ENCODE assay signal across 8 mouse cellular contexts in the genomic region with DNA sequence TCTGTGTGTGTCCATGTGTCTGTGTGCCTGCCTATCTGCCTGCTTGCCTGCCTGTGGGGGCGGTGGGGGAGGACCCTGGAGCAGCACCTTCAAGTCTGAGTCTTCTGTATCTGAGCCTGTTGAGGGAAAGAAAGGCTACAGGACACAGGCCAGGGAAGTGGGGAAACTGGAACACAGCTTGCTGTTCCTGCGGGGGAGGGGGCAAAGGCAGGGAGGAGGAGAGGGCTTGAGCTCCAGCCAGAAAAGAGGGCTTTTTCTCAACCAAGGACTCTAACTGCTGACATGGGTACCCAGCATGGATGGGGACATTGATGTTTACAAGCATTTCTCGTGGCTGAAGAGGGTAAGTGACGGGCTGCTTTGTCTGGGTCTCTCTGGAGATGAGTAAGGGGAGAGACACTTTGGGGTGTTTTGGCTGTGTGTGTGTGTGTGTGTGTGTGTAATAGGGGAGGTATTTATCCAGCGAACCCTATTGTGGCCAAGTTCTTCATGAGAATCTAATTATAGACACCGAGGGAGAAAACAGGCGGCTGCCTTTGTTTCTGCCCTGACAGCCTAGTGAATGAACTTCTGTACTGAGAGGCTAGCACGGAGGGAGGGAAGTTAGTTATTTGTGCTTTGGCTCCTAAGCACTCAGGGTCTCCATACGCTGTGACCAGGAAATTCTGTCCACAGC. TPM values are rescaled to one million over a fixed set of nuclear protein-coding genes. Genes with fewer than 3 reads are reported as not detected.
DNase-seq lines count a peak whose midpoint lies in the region; ATAC-seq and TF ChIP-seq lines count a peak whose summit lies in the region.

No protein-coding gene starts in this region.

- TF ChIP-seq POLR2A in myocyte (IDR thresholded peaks at IDR 0.05; ENCODE audit: insufficient read length, low read depth) = no peak

- no peaks in the 10 kb centered on the region for H3K36me3 ChIP-seq in embryonic facial prominence, embryonic 15.5 days
- no peaks in the 10 kb centered on the region for H3K36me3 ChIP-seq in kidney, embryonic 16.5 days (ENCODE audit: insufficient read depth, low read length)
- H3K36me3 ChIP-seq in liver, embryonic 11.5 days (ENCODE audit: control insufficient read depth, insufficient read depth, low read length) = no peaks in the 10 kb centered on the region
- H3K36me3 ChIP-seq in myocyte (ENCODE audit: control insufficient read depth, insufficient read depth) = no peaks in the 10 kb centered on the region

- WGBS in embryonic facial prominence, embryonic 15.5 days = 8% methylated on average over 9 of the region's 9 CpGs
- WGBS in kidney, embryonic 16.5 days = 25% methylated on average over 9 of the region's 9 CpGs
- WGBS in liver, embryonic 11.5 days = 24% methylated on average over 9 of the region's 9 CpGs

- peak overlapping the region; percentile 18; the same call in 1 of the 2 replicates for H3K9ac ChIP-seq in embryonic facial prominence, embryonic 15.5 days
- peak overlapping the region; percentile 49 for H3K9ac ChIP-seq in kidney, embryonic 16.5 days (replicated peaks; ENCODE audit: low read length)
- H3K9ac ChIP-seq in liver, embryonic 11.5 days (ENCODE audit: low read depth, low read length) = 0 out of 2 replicates have a peak overlapping the region, but pooled peaks have one; percentile 25

- H3K27ac ChIP-seq in embryonic facial prominence, embryonic 15.5 days (replicated peaks) = peak overlapping the region; percentile 95
- H3K27ac ChIP-seq in kidney, embryonic 16.5 days (ENCODE audit: low read length) = peak overlapping the region; percentile 88
- peak overlapping the region; percentile 64 for H3K27ac ChIP-seq in liver, embryonic 11.5 days (ENCODE audit: low read depth, low read length)

- no peaks in the 10 kb centered on the region for H3K27me3 ChIP-seq in embryonic facial prominence, embryonic 15.5 days
- H3K27me3 ChIP-seq in kidney, embryonic 16.5 days (ENCODE audit: insufficient read depth, low read length) = no peaks in the 10 kb centered on the region
- H3K27me3 ChIP-seq in liver, embryonic 11.5 days (replicated peaks; ENCODE audit: control insufficient read depth, insufficient read depth, low read length) = no peaks in the 10 kb centered on the region
- H3K27me3 ChIP-seq in myocyte (ENCODE audit: control insufficient read depth, insufficient read depth, insufficient read length) = no peaks in the 10 kb centered on the region

- H3K4me1 ChIP-seq in embryonic facial prominence, embryonic 15.5 days = peaks cover 61% of the 10 kb centered on the region
- H3K4me1 ChIP-seq in kidney, embryonic 16.5 days (ENCODE audit: insufficient read depth, low read length) = peaks cover 41% of the 10 kb centered on the region
- H3K4me1 ChIP-seq in liver, embryonic 11.5 days (replicated peaks; ENCODE audit: control insufficient read depth, insufficient read depth, low read length) = peaks cover 25% of the 10 kb centered on the region

- no peak; the same call in 1 of the 2 replicates for ATAC-seq in embryonic facial prominence, embryonic 15.5 days (ENCODE audit: insufficient number of reproducible peaks, low FRiP score, low TSS enrichment, low read depth)
- peak; percentile 21 for ATAC-seq in kidney, embryonic 16.5 days (ENCODE audit: low FRiP score, low TSS enrichment)
- ATAC-seq in liver, embryonic 11.5 days (replicated peaks; ENCODE audit: low FRiP score) = peak; percentile 33

- peak overlapping the region; percentile 48 for H3K4me2 ChIP-seq in embryonic facial prominence, embryonic 15.5 days (replicated peaks)
- H3K4me2 ChIP-seq in kidney, embryonic 16.5 days (replicated peaks; ENCODE audit: low read depth, low read length) = peak overlapping the region; percentile 47
- peak overlapping the region; percentile 55 for H3K4me2 ChIP-seq in liver, embryonic 11.5 days
- no peak overlapping the region for H3K4me2 ChIP-seq in myocyte (ENCODE audit: low read depth)

- H3K9me3 ChIP-seq in embryonic facial prominence, embryonic 15.5 days (replicated peaks) = no peaks in the 10 kb centered on the region
- no peaks in the 10 kb centered on the region for H3K9me3 ChIP-seq in kidney, embryonic 16.5 days (ENCODE audit: low read length)
- H3K9me3 ChIP-seq in liver, embryonic 11.5 days (ENCODE audit: control insufficient read depth, low read length) = no peaks in the 10 kb centered on the region

- DNase-seq in adrenal gland, postnatal 14 days = peak; percentile 49
- DNase-seq in adrenal gland, adult 18-20 months (ENCODE audit: low spot score in 2 of 2) = no peak
- peak; percentile 44 to 62 for DNase-seq in heart, adult 9 months (ENCODE audit: low spot score in 2 of 2)
- no peak for DNase-seq in liver, embryonic 11.5 days (ENCODE audit: low spot score)
- DNase-seq in spleen, postnatal 36 days (ENCODE audit: low spot score in 2 of 2) = no peak

- no peaks in the 10 kb centered on the region for H3K79me2 ChIP-seq in myocyte (ENCODE audit: control insufficient read depth, insufficient read depth)

- H3K4me3 ChIP-seq in embryonic facial prominence, embryonic 15.5 days (replicated peaks) = peak overlapping the region; percentile 44
- peak overlapping the region; percentile 33 for H3K4me3 ChIP-seq in kidney, embryonic 16.5 days (ENCODE audit: low read length)
- H3K4me3 ChIP-seq in liver, embryonic 11.5 days (ENCODE audit: low read depth, low read length) = peak overlapping the region; percentile 22; the same call in 1 of the 2 replicates
- peak overlapping the region; percentile 9 for H3K4me3 ChIP-seq in myocyte

- no peak overlapping the region for H3ac ChIP-seq in myocyte (ENCODE audit: control insufficient read depth, insufficient read length)

TF ChIP-seq in myocyte, 11 proteins besides CTCF, POLR2A, EP300 and RAD21:
- TF ChIP-seq POLR2AphosphoS2 (IDR thresholded peaks at IDR 0.05; ENCODE audit: insufficient read length, low read depth) = no peak
- TF ChIP-seq MYOG (IDR thresholded peaks at IDR 0.05; ENCODE audit: control insufficient read depth in 1 of 3, insufficient read depth in 1 of 3, insufficient read length in 2 of 3, low read depth in 2 of 3) = no peak
- TF ChIP-seq CEBPB (IDR thresholded peaks at IDR 0.05; ENCODE audit: insufficient read depth, poor library complexity, severe bottlenecking) = no peak
- TF ChIP-seq MAX (IDR thresholded peaks at IDR 0.05; ENCODE audit: low read depth) = no peak
- no peak for TF ChIP-seq TCF12 (IDR thresholded peaks at IDR 0.05; ENCODE audit: insufficient read depth, poor library complexity, severe bottlenecking)
- no peak for TF ChIP-seq MYOD1 (IDR thresholded peaks at IDR 0.05; ENCODE audit: control insufficient read depth in 1 of 3, insufficient read length in 2 of 3, low read depth in 2 of 3)

RNA-seq across cellular contexts. Expression of a gene that starts 40.8 kb away (rescaled TPM):
- not detected in 2 replicates for total RNA-seq in adrenal gland, postnatal 14 days (2021)
- not detected for total RNA-seq in adrenal gland, adult 18-20 months (2021)
- polyA plus RNA-seq in embryonic facial prominence, embryonic 15.5 days (2015; fragmentation: Nextera tagmentation; extraction: Ambion mirVana) = 0.23 TPM in 1 of 2 replicates, not detected in the other
- not detected in 2 replicates for polyA plus RNA-seq in kidney, embryonic 16.5 days (2015; fragmentation: Nextera tagmentation; extraction: Ambion mirVana)
- polyA plus RNA-seq in liver, embryonic 11.5 days (2014; fragmentation: Nextera tagmentation; extraction: Ambion mirVana) = 0.19 TPM in 1 of 2 replicates, not detected in the other
- polyA plus RNA-seq in myocyte (2012; fragmentation: generic; extraction: Trizol) = not detected

Comparison
In these comparisons a context has a peak if more than half of its experiments do, and no peak if none do; other contexts are left out.
1. DNase-seq: peak in adrenal gland, postnatal 14 days (single experiment) and heart, adult 9 months (2 of 2); none in adrenal gland, adult 18-20 months (0 of 2), liver, embryonic 11.5 days (single experiment) and spleen, postnatal 36 days (0 of 2).
2. Peak in every context shown above with its lines, with median percentiles within 50 percentile points of each other: H3K27ac ChIP-seq, H3K4me3 ChIP-seq and H3K9ac ChIP-seq.